Mouse (Mus musculus) MEL (cell line): ENCODE data around the gene Ubl3. TPM values are rescaled to one million over a fixed set of nuclear protein-coding genes. Genes with fewer than 3 reads are reported as not detected.

Experiments used
- DNase-seq: peaks from one replicate; pipeline ENCODE4 v3.0.0; 2011; ENCODE audit warnings: low read depth, low spot score
- H3K27ac ChIP-seq: 2 replicates; pipeline ENCODE4 v1.5.1; 2012; ENCODE audit warnings: low read depth, mild to moderate bottlenecking, control low read depth, low read length, moderate library complexity; ENCODE audit not compliant: control insufficient read depth
- H3K27me3 ChIP-seq, 2 experiments: fragments of 150-350 bp in 1 of 2; sonication (generic) in 1 of 2; 2 replicates each; pipeline ENCODE4 v1.6.1; 2012; ENCODE audit warnings: low read length in 2 of 2, mild to moderate bottlenecking in 2 of 2, improper control_type of control experiment in 1 of 2, moderate library complexity in 1 of 2; ENCODE audit not compliant: insufficient read depth in 2 of 2, control insufficient read depth in 1 of 2
- H3K36me3 ChIP-seq, 2 experiments: 2 replicates each; pipeline ENCODE4 v1.6.1; 2012 to 2014; ENCODE audit warnings: low read length in 2 of 2, improper control_type of control experiment in 1 of 2, inconsistent platforms in 1 of 2, mild to moderate bottlenecking in 1 of 2; ENCODE audit not compliant: insufficient read depth in 2 of 2, control insufficient read depth in 1 of 2
- H3K4me1 ChIP-seq, 2 experiments: fragments of 150-350 bp in 1 of 2; sonication (generic) in 1 of 2; 2 replicates each; pipeline ENCODE4 v1.6.1; 2012; ENCODE audit warnings: low read length in 2 of 2, improper control_type of control experiment in 1 of 2, mild to moderate bottlenecking in 1 of 2; ENCODE audit not compliant: insufficient read depth in 2 of 2, control insufficient read depth in 1 of 2
- H3K4me3 ChIP-seq, 2 experiments: fragments of 150-350 bp in 1 of 2; sonication (generic) in 1 of 2; 2 replicates each; pipeline ENCODE4 v1.5.1; 2012; ENCODE audit warnings: low read depth in 2 of 2, low read length in 2 of 2, mild to moderate bottlenecking in 2 of 2, moderate library complexity in 2 of 2, control low read depth in 1 of 2, improper control_type of control experiment in 1 of 2; ENCODE audit not compliant: control insufficient read depth in 1 of 2, insufficient read depth in 1 of 2
- H3K79me2 ChIP-seq: 2 replicates; pipeline ENCODE4 v1.6.1; 2012; ENCODE audit warnings: mild to moderate bottlenecking, low read length, moderate library complexity; ENCODE audit not compliant: control insufficient read depth, poor library complexity, insufficient read depth
- H3K9ac ChIP-seq: 2 replicates; pipeline ENCODE4 v1.6.1; 2012; ENCODE audit warnings: low read depth, mild to moderate bottlenecking, control low read depth, low read length, moderate library complexity; ENCODE audit not compliant: control insufficient read depth, poor library complexity, severe bottlenecking
- H3K9me3 ChIP-seq: fragments of 150-350 bp; sonication (generic); replicated peaks from 2 replicates; pipeline ENCODE4 v1.6.1; 2012; ENCODE audit warnings: mild to moderate bottlenecking, low read length, improper control_type of control experiment, moderate library complexity; ENCODE audit not compliant: insufficient read depth
- BHLHE40 ChIP-seq: IDR thresholded peaks from 2 replicates; pipeline ENCODE4 v1.6.1; 2012; ENCODE audit warnings: low read depth, mild to moderate bottlenecking, inconsistent platforms, low read length, improper control_type of control experiment, borderline replicate concordance
- CHD1 ChIP-seq: IDR thresholded peaks from 2 replicates; pipeline ENCODE4 v1.6.1; 2012; ENCODE audit warnings: low read depth, mild to moderate bottlenecking, inconsistent platforms, low read length, improper control_type of control experiment
- CHD2 ChIP-seq: IDR thresholded peaks from 2 replicates; pipeline ENCODE4 v1.6.1; 2011; ENCODE audit warnings: low read length, improper control_type of control experiment
- CTCF ChIP-seq, 3 experiments: IDR thresholded peaks in 2 of 3; conservative IDR thresholded peaks in 1 of 3; 2 replicates each; pipeline ENCODE4 v1.5.1; 2011 to 2012; ENCODE audit warnings: low read length in 3 of 3, low read depth in 2 of 3, mild to moderate bottlenecking in 2 of 3, improper control_type of control experiment in 1 of 3, inconsistent platforms in 1 of 3, mixed read lengths in 1 of 3, moderate library complexity in 1 of 3; ENCODE audit not compliant: control insufficient read depth in 1 of 3, insufficient read depth in 1 of 3, poor library complexity in 1 of 3, severe bottlenecking in 1 of 3
- ETS1 ChIP-seq: IDR thresholded peaks from 2 replicates; pipeline ENCODE4 v1.6.1; 2012; ENCODE audit warnings: low read depth, mild to moderate bottlenecking, inconsistent platforms, low read length, improper control_type of control experiment, moderate library complexity
- GABPA ChIP-seq: IDR thresholded peaks from 2 replicates; pipeline ENCODE4 v1.6.1; 2012; ENCODE audit warnings: low read depth, mild to moderate bottlenecking, inconsistent platforms, low read length, improper control_type of control experiment, moderate library complexity
- JUND ChIP-seq: IDR thresholded peaks from 2 replicates; pipeline ENCODE4 v1.6.1; 2011; ENCODE audit warnings: low read depth, mild to moderate bottlenecking, improper control_type of control experiment, low read length
- MAFK ChIP-seq: IDR thresholded peaks from 2 replicates; pipeline ENCODE4 v1.6.1; 2011; ENCODE audit warnings: low read depth, mild to moderate bottlenecking, low read length, improper control_type of control experiment, borderline replicate concordance
- MAX ChIP-seq: IDR thresholded peaks from 2 replicates; pipeline ENCODE4 v1.6.1; 2011; ENCODE audit warnings: low read length, improper control_type of control experiment
- MAZ ChIP-seq: IDR thresholded peaks from 2 replicates; pipeline ENCODE4 v1.6.1; 2012; ENCODE audit warnings: low read depth, mild to moderate bottlenecking, inconsistent platforms, low read length, improper control_type of control experiment
- MEF2A ChIP-seq: IDR thresholded peaks from 2 replicates; pipeline ENCODE4 v1.6.1; 2014; ENCODE audit warnings: low read depth, mild to moderate bottlenecking, inconsistent platforms, low read length, improper control_type of control experiment; ENCODE audit not compliant: poor library complexity, insufficient replicate concordance, severe bottlenecking; ENCODE audit errors: extremely low read depth
- MXI1 ChIP-seq: IDR thresholded peaks from 2 replicates; pipeline ENCODE4 v1.6.1; 2011; ENCODE audit warnings: mild to moderate bottlenecking, low read depth, low read length, improper control_type of control experiment
- MYB ChIP-seq: IDR thresholded peaks from 2 replicates; pipeline ENCODE4 v1.6.1; 2011; ENCODE audit warnings: mild to moderate bottlenecking, low read depth, low read length, improper control_type of control experiment
- MYC ChIP-seq: IDR thresholded peaks from 2 replicates; pipeline ENCODE4 v1.6.1; 2011; ENCODE audit warnings: low read depth, mild to moderate bottlenecking, low read length, improper control_type of control experiment, moderate library complexity
- NRF1 ChIP-seq: IDR thresholded peaks from 2 replicates; pipeline ENCODE4 v1.6.1; 2014; ENCODE audit warnings: low read depth, mild to moderate bottlenecking, inconsistent platforms, low read length, improper control_type of control experiment, moderate library complexity; ENCODE audit not compliant: poor library complexity, insufficient read depth, severe bottlenecking
- POLR2A ChIP-seq, 2 experiments: IDR thresholded peaks; 2 replicates each; pipeline ENCODE4 v1.6.1; 2011 to 2012; ENCODE audit warnings: low read length in 2 of 2, mild to moderate bottlenecking in 2 of 2, control low read depth in 1 of 2, improper control_type of control experiment in 1 of 2, low read depth in 1 of 2, moderate library complexity in 1 of 2; ENCODE audit not compliant: control insufficient read depth in 1 of 2, insufficient read depth in 1 of 2, poor library complexity in 1 of 2
- POLR2AphosphoS5 ChIP-seq: IDR thresholded peaks from 2 replicates; pipeline ENCODE4 v1.6.1; 2012; ENCODE audit warnings: low read depth, borderline replicate concordance, mild to moderate bottlenecking, inconsistent platforms, low read length, moderate library complexity, mixed read lengths
- RAD21 ChIP-seq: IDR thresholded peaks from 2 replicates; pipeline ENCODE4 v1.6.1; 2011; ENCODE audit warnings: mild to moderate bottlenecking, low read depth, low read length, improper control_type of control experiment
- RCOR1 ChIP-seq: IDR thresholded peaks from 2 replicates; pipeline ENCODE4 v1.6.1; 2012; ENCODE audit warnings: low read depth, mild to moderate bottlenecking, inconsistent platforms, low read length, improper control_type of control experiment
- SMC3 ChIP-seq: IDR thresholded peaks from 2 replicates; pipeline ENCODE4 v1.6.1; 2011; ENCODE audit warnings: low read depth, low read length, improper control_type of control experiment
- TCF12 ChIP-seq: IDR thresholded peaks from 2 replicates; pipeline ENCODE4 v1.6.1; 2014; ENCODE audit warnings: low read depth, mild to moderate bottlenecking, inconsistent platforms, low read length, improper control_type of control experiment, moderate library complexity
- USF2 ChIP-seq, 2 experiments: IDR thresholded peaks; 2 replicates each; pipeline ENCODE4 v1.6.1; 2011 to 2012; ENCODE audit warnings: improper control_type of control experiment in 2 of 2, low read length in 2 of 2, borderline replicate concordance in 1 of 2, inconsistent platforms in 1 of 2, low read depth in 1 of 2, mild to moderate bottlenecking in 1 of 2; ENCODE audit not compliant: insufficient read depth in 1 of 2
- ZC3H11A ChIP-seq: IDR thresholded peaks from 2 replicates; pipeline ENCODE4 v1.6.1; 2012; ENCODE audit warnings: low read depth, mild to moderate bottlenecking, inconsistent platforms, low read length, improper control_type of control experiment
- ZNF384 ChIP-seq: IDR thresholded peaks from 2 replicates; pipeline ENCODE4 v1.6.1; 2012; ENCODE audit warnings: low read depth, mild to moderate bottlenecking, inconsistent platforms, low read length, improper control_type of control experiment
- polyA plus RNA-seq, 2 experiments: library from polyadenylated mRNA; stranded (reverse) in 1 of 2; unstranded in 1 of 2; fragments of >175 nt in 1 of 2; fragments of >200 nt in 1 of 2; gene quantifications; 2 replicates each; pipeline versions ENCODE4 v1.2.1 to v1.2.4; 2012; ENCODE audit warnings: low replicate concordance in 2 of 2, low read depth in 1 of 2; ENCODE audit not compliant: insufficient read length in 2 of 2, insufficient read depth in 1 of 2, missing spikeins in 1 of 2
- total RNA-seq: library from RNA; depleted of rRNA; stranded (reverse); fragments of 300-350 nt; gene quantifications from 2 replicates; pipeline ENCODE4 v1.2.3, GENCODE M21; 2012

The Ubl3 gene
- total and polyA plus RNA-seq, 3 experiments, result 41.0 to 59.0 TPM; not detected in 1

DNA sequence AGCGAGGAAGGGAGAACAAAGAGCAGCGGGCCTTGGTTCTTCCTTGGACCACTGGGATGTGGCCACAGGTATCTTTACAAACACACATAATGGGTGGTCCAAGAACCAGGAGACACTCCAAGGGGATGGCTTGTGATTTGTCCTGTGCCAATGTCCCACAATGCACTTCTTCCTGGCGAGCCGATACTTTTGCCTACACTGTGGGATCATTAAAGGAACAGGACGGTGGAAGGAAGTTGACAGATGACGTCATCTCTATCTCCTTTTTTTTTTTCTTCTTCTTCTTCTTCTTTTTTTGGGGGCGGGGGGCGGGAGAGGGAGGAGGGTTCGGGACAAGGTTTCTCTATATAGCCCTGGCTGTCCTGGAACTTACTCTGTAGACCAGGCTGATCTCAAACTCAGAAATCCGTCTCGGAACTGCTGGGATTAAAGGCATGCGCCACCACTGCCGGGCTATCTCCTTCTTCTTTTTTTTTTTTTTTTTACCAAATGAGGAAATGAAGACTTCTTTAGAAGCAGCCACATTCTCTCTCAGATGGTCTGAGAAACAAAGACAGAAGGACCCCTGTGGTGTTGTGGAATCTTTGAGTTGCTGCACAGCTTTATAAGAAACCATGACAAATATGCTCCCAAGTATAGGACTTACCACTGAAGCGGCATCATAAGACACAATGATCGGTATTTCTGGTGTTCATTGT is 6.8 kb upstream of the Ubl3 start (continued):
- TF ChIP-seq NRF1 (no peak), ZC3H11A (no peak), MAX (no peak), GABPA (no peak), ETS1 (no peak; the same call in 1 of the 2 replicates), MEF2A (no peak), CHD2 (no peak)

DNA sequence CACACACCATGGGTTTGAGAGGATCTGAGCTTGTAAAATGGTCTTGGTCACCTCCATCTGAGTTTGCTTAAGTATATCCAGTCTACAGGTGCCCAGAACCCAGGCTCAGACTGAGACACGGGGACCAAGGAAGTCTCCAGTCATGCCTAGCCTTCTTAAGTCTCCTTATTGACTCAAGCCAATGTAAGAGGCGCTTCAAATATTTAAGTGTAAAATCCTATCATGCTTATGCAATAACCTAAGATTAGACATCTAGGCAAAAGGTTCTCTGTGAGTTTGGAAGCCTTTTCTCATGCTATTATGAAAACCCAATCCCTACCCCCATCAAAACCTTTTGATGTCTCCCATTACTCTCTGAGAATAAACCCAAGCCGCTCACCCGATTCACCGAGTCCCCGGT is 5.9 kb upstream of the Ubl3 start:
- Histone ChIP-seq H3K79me2 (no peaks in the 10 kb centered on the region), H3K27ac (no peak overlapping the region), H3K9ac (no peak overlapping the region), H3K27me3 (no peaks in the 10 kb centered on the region; a peak in 1 of 4 replicates), H3K9me3 (no peaks in the 10 kb centered on the region), H3K4me3 (no peak overlapping the region), H3K36me3 (peaks cover 0 to 7% of the 10 kb centered on the region in 2 experiments; a peak in 2 of 4 replicates), H3K4me1 (peaks cover 0 to 15% of the 10 kb centered on the region in 2 experiments; a peak in 3 of 4 replicates)
- TF ChIP-seq USF2 (IDR thresholded peaks at IDR 0.05; ENCODE audit: borderline replicate concordance in 1 of 2, insufficient read depth in 1 of 2, low read depth in 1 of 2, low read length in 2 of 2), result no peak
- no peak for TF ChIP-seq MAZ
- no peak for TF ChIP-seq POLR2A (IDR thresholded peaks at IDR 0.05; ENCODE audit: control insufficient read depth in 1 of 2, insufficient read depth in 1 of 2, low read depth in 1 of 2, low read length in 2 of 2, poor library complexity in 1 of 2)
- no peak for TF ChIP-seq SMC3
- TF ChIP-seq JUND, result no peak
- TF ChIP-seq RAD21, result no peak
- TF ChIP-seq RCOR1, result no peak
- TF ChIP-seq MYB, result no peak
- no peak for TF ChIP-seq MEF2A
- TF ChIP-seq MYC, result no peak
- TF ChIP-seq CHD2, result no peak
- TF ChIP-seq MXI1, result no peak
- no peak for TF ChIP-seq POLR2AphosphoS5
- no peak for TF ChIP-seq GABPA
- TF ChIP-seq CTCF (IDR thresholded peaks at IDR 0.05 in 2 of 3, conservative IDR thresholded peaks at IDR 0.05 in 1 of 3; ENCODE audit: control insufficient read depth in 1 of 3, insufficient read depth in 1 of 3, low read depth in 2 of 3, low read length in 3 of 3, poor library complexity in 1 of 3, severe bottlenecking in 1 of 3), result no peak
- no peak for TF ChIP-seq MAFK
- TF ChIP-seq TCF12, result no peak
- no peak for TF ChIP-seq ZNF384
- no peak for TF ChIP-seq BHLHE40
- no peak for TF ChIP-seq CHD1
- no peak for DNase-seq
